Mouse (Mus musculus): Measurements from ENCODE around the gene Nr4a1. TPM values are rescaled to one million over a fixed set of nuclear protein-coding genes. Genes with fewer than 3 reads are reported as not detected.

The Nr4a1 gene
- polyA plus RNA-seq, 1 experiment from 2014 or later = 2.6 TPM

- DNase-seq (ENCODE audit: low spot score) (no peak), ATAC-seq (replicated peaks; ENCODE audit: low FRiP score) (no peak)
- Histone ChIP-seq H3K9me3 (ENCODE audit: control insufficient read depth, low read length) (no peaks in the 10 kb centered on the region), H3K27ac (ENCODE audit: low read depth, low read length) (no peak overlapping the region), H3K4me1 (replicated peaks; ENCODE audit: control insufficient read depth, insufficient read depth, low read length) (0 out of 2 replicates have a peak, but pooled peaks cover 2% of the 10 kb centered on the region), H3K27me3 (ENCODE audit: control insufficient read depth, insufficient read depth, low read length) (no peaks in the 10 kb centered on the region), H3K9ac (ENCODE audit: low read length) (no peak overlapping the region), H3K36me3 (ENCODE audit: control insufficient read depth, insufficient read depth, low read length) (peaks cover 3% of the 10 kb centered on the region), H3K4me3 (ENCODE audit: low read depth, low read length) (no peak overlapping the region), H3K4me2 (ENCODE audit: low read depth, low read length, severe bottlenecking) (no peak overlapping the region)
- 95% methylated on average over 19 of the region's 19 CpGs for WGBS
Observed at GRCm38 (mm10) chr15:101230503-101230902, 23.6 kb upstream of the Nr4a1 start.

- no peaks in the 10 kb centered on the region for H3K4me1 ChIP-seq (replicated peaks; ENCODE audit: control insufficient read depth, insufficient read depth, low read length)
- H3K4me3 ChIP-seq (ENCODE audit: low read depth, low read length) = no peak overlapping the region
- H3K36me3 ChIP-seq (ENCODE audit: control insufficient read depth, insufficient read depth, low read length) = peaks cover 3% of the 10 kb centered on the region
- peak overlapping the region; percentile 24; the same call in 1 of the 2 replicates for H3K4me2 ChIP-seq (ENCODE audit: low read depth, low read length, severe bottlenecking)
- peak; percentile 60 for DNase-seq (ENCODE audit: low spot score)
- H3K9me3 ChIP-seq (ENCODE audit: control insufficient read depth, low read length) = no peaks in the 10 kb centered on the region
- no peak overlapping the region for H3K27ac ChIP-seq (ENCODE audit: low read depth, low read length)
- no peak overlapping the region for H3K9ac ChIP-seq (ENCODE audit: low read length)
- WGBS = 78% methylated on average over 23 of the region's 23 CpGs
- ATAC-seq (replicated peaks; ENCODE audit: low FRiP score) = no peak
- H3K27me3 ChIP-seq (ENCODE audit: control insufficient read depth, insufficient read depth, low read length) = no peaks in the 10 kb centered on the region; the same call in 1 of the 2 replicates
Observed at GRCm38 (mm10) chr15:101230995-101231647, 22.9 kb upstream of the Nr4a1 start.

- Histone ChIP-seq H3K36me3 (ENCODE audit: control insufficient read depth, insufficient read depth, low read length) (peaks cover 3% of the 10 kb centered on the region), H3K4me3 (ENCODE audit: low read depth, low read length) (no peak overlapping the region), H3K4me1 (replicated peaks; ENCODE audit: control insufficient read depth, insufficient read depth, low read length) (no peaks in the 10 kb centered on the region), H3K9ac (ENCODE audit: low read length) (no peak overlapping the region), H3K4me2 (ENCODE audit: low read depth, low read length, severe bottlenecking) (peak overlapping the region; percentile 24; the same call in 1 of the 2 replicates), H3K27me3 (ENCODE audit: control insufficient read depth, insufficient read depth, low read length) (no peaks in the 10 kb centered on the region; the same call in 1 of the 2 replicates), H3K9me3 (ENCODE audit: control insufficient read depth, low read length) (no peaks in the 10 kb centered on the region), H3K27ac (ENCODE audit: low read depth, low read length) (no peak overlapping the region)
- DNase-seq (ENCODE audit: low spot score) (no peak), ATAC-seq (replicated peaks; ENCODE audit: low FRiP score) (no peak)
- 56% methylated on average over 56 of the region's 56 CpGs for WGBS
Observed at GRCm38 (mm10) chr15:101231648-101232180, 22.4 kb upstream of the Nr4a1 start.

GRCm38 (mm10) chr15:101232607-101233006 is 21.5 kb upstream of the Nr4a1 start:
- H3K27ac ChIP-seq (ENCODE audit: low read depth, low read length) = no peak overlapping the region
- no peak for ATAC-seq (replicated peaks; ENCODE audit: low FRiP score)
- DNase-seq (ENCODE audit: low spot score) = no peak
- H3K27me3 ChIP-seq (ENCODE audit: control insufficient read depth, insufficient read depth, low read length) = no peaks in the 10 kb centered on the region; the same call in 1 of the 2 replicates
- H3K4me3 ChIP-seq (ENCODE audit: low read depth, low read length) = no peak overlapping the region
- H3K36me3 ChIP-seq (ENCODE audit: control insufficient read depth, insufficient read depth, low read length) = peaks cover 3% of the 10 kb centered on the region
- WGBS = 87% methylated on average over 4 of the region's 4 CpGs
- no peaks in the 10 kb centered on the region for H3K9me3 ChIP-seq (ENCODE audit: control insufficient read depth, low read length)
- H3K4me2 ChIP-seq (ENCODE audit: low read depth, low read length, severe bottlenecking) = no peak overlapping the region
- H3K9ac ChIP-seq (ENCODE audit: low read length) = no peak overlapping the region
- no peaks in the 10 kb centered on the region for H3K4me1 ChIP-seq (replicated peaks; ENCODE audit: control insufficient read depth, insufficient read depth, low read length)

GRCm38 (mm10) chr15:101233183-101233582 is 20.9 kb upstream of the Nr4a1 start:
- no peaks in the 10 kb centered on the region for H3K4me1 ChIP-seq (replicated peaks; ENCODE audit: control insufficient read depth, insufficient read depth, low read length)
- no peak overlapping the region for H3K9ac ChIP-seq (ENCODE audit: low read length)
- H3K4me3 ChIP-seq (ENCODE audit: low read depth, low read length) = no peak overlapping the region
- no peak overlapping the region for H3K27ac ChIP-seq (ENCODE audit: low read depth, low read length)
- no peaks in the 10 kb centered on the region for H3K9me3 ChIP-seq (ENCODE audit: control insufficient read depth, low read length)
- H3K27me3 ChIP-seq (ENCODE audit: control insufficient read depth, insufficient read depth, low read length) = no peaks in the 10 kb centered on the region; the same call in 1 of the 2 replicates
- DNase-seq (ENCODE audit: low spot score) (no peak), ATAC-seq (replicated peaks; ENCODE audit: low FRiP score) (no peak)
- peaks cover 3% of the 10 kb centered on the region for H3K36me3 ChIP-seq (ENCODE audit: control insufficient read depth, insufficient read depth, low read length)
- 89% methylated on average over 3 of the region's 3 CpGs for WGBS
- H3K4me2 ChIP-seq (ENCODE audit: low read depth, low read length, severe bottlenecking) = no peak overlapping the region

- 18% methylated on average over 11 of the region's 11 CpGs for WGBS
- Histone ChIP-seq H3K9ac (ENCODE audit: low read length) (no peak overlapping the region), H3K36me3 (ENCODE audit: control insufficient read depth, insufficient read depth, low read length) (peaks cover 3% of the 10 kb centered on the region), H3K4me1 (replicated peaks; ENCODE audit: control insufficient read depth, insufficient read depth, low read length) (no peaks in the 10 kb centered on the region; the same call in 1 of the 2 replicates), H3K27me3 (ENCODE audit: control insufficient read depth, insufficient read depth, low read length) (no peaks in the 10 kb centered on the region; the same call in 1 of the 2 replicates), H3K27ac (ENCODE audit: low read depth, low read length) (no peak overlapping the region), H3K4me3 (ENCODE audit: low read depth, low read length) (no peak overlapping the region), H3K9me3 (ENCODE audit: control insufficient read depth, low read length) (no peaks in the 10 kb centered on the region), H3K4me2 (ENCODE audit: low read depth, low read length, severe bottlenecking) (no peak overlapping the region)
- peak; percentile 47 for DNase-seq (ENCODE audit: low spot score)
- no peak for ATAC-seq (replicated peaks; ENCODE audit: low FRiP score)
Observed at GRCm38 (mm10) chr15:101233641-101234275, 20.3 kb upstream of the Nr4a1 start.

- no peak overlapping the region for H3K4me3 ChIP-seq (ENCODE audit: low read depth, low read length)
- no peaks in the 10 kb centered on the region; the same call in 1 of the 2 replicates for H3K27me3 ChIP-seq (ENCODE audit: control insufficient read depth, insufficient read depth, low read length)
- H3K27ac ChIP-seq (ENCODE audit: low read depth, low read length) = no peak overlapping the region
- H3K4me1 ChIP-seq (replicated peaks; ENCODE audit: control insufficient read depth, insufficient read depth, low read length) = no peaks in the 10 kb centered on the region; the same call in 1 of the 2 replicates
- H3K9ac ChIP-seq (ENCODE audit: low read length) = no peak overlapping the region
- WGBS = 77% methylated on average over 10 of the region's 10 CpGs
- H3K36me3 ChIP-seq (ENCODE audit: control insufficient read depth, insufficient read depth, low read length) = peaks cover 3% of the 10 kb centered on the region
- H3K9me3 ChIP-seq (ENCODE audit: control insufficient read depth, low read length) = no peaks in the 10 kb centered on the region
- H3K4me2 ChIP-seq (ENCODE audit: low read depth, low read length, severe bottlenecking) = no peak overlapping the region
- ATAC-seq (replicated peaks; ENCODE audit: low FRiP score) = no peak
- no peak for DNase-seq (ENCODE audit: low spot score)
Observed at GRCm38 (mm10) chr15:101234611-101235341, 19.3 kb upstream of the Nr4a1 start.

GRCm38 (mm10) chr15:101235342-101235698 is 18.7 kb upstream of the Nr4a1 start:
- Histone ChIP-seq H3K4me1 (replicated peaks; ENCODE audit: control insufficient read depth, insufficient read depth, low read length) (no peaks in the 10 kb centered on the region; the same call in 1 of the 2 replicates), H3K4me3 (ENCODE audit: low read depth, low read length) (no peak overlapping the region), H3K4me2 (ENCODE audit: low read depth, low read length, severe bottlenecking) (no peak overlapping the region), H3K27me3 (ENCODE audit: control insufficient read depth, insufficient read depth, low read length) (no peaks in the 10 kb centered on the region; the same call in 1 of the 2 replicates), H3K36me3 (ENCODE audit: control insufficient read depth, insufficient read depth, low read length) (peaks cover 3% of the 10 kb centered on the region), H3K27ac (ENCODE audit: low read depth, low read length) (no peak overlapping the region), H3K9ac (ENCODE audit: low read length) (no peak overlapping the region), H3K9me3 (ENCODE audit: control insufficient read depth, low read length) (no peaks in the 10 kb centered on the region)
- no peak for DNase-seq (ENCODE audit: low spot score)
- no peak for ATAC-seq (replicated peaks; ENCODE audit: low FRiP score)
- 47% methylated on average over 5 of the region's 5 CpGs for WGBS

Measured in forebrain, embryonic 11.5 days (tissue).